Mouse (Mus musculus) forebrain, postnatal 0 days (tissue): ENCODE data around the gene Gm9803. TPM values are rescaled to one million over a fixed set of nuclear protein-coding genes. Genes with fewer than 3 reads are reported as not detected.

Experiments used
- ATAC-seq: fragments of 200-750 bp; cut with Nextera tagmentation; 2 replicates; pipeline ENCODE4 v1.8.0; 2017; ENCODE audit warnings: mild to moderate bottlenecking, moderate library complexity
- DNase-seq: peaks from one replicate; pipeline ENCODE4 v3.0.0-alpha.2; 2015
- H3K27ac ChIP-seq: fragments of 300-500 bp; sonication (generic); 2 replicates; pipeline ENCODE4 v1.5.1; 2014; ENCODE audit warnings: low read depth, mild to moderate bottlenecking, antibody characterized with exemption, low read length, moderate library complexity, mixed read lengths
- H3K27me3 ChIP-seq: fragments of 300-500 bp; sonication (generic); 2 replicates; pipeline ENCODE4 v1.6.1; 2014; ENCODE audit warnings: mild to moderate bottlenecking, low read length, mixed read lengths; ENCODE audit not compliant: insufficient read depth
- H3K36me3 ChIP-seq: fragments of 300-500 bp; sonication (generic); 2 replicates; pipeline ENCODE4 v1.6.1; 2014; ENCODE audit warnings: mild to moderate bottlenecking, moderate library complexity; ENCODE audit not compliant: insufficient read depth
- H3K4me1 ChIP-seq: fragments of 300-500 bp; sonication (generic); 2 replicates; pipeline ENCODE4 v1.6.1; 2014; ENCODE audit warnings: antibody characterized with exemption; ENCODE audit not compliant: insufficient read depth
- H3K4me2 ChIP-seq: fragments of 300-500 bp; sonication (generic); 2 replicates; pipeline ENCODE4 v1.6.1; 2014; ENCODE audit warnings: low read depth, mild to moderate bottlenecking, moderate library complexity
- H3K4me3 ChIP-seq: fragments of 300-500 bp; sonication (generic); 2 replicates; pipeline ENCODE4 v1.5.1; 2014; ENCODE audit warnings: low read depth, low read length, mixed read lengths
- H3K9ac ChIP-seq: fragments of 300-500 bp; sonication (generic); 2 replicates; pipeline ENCODE4 v1.6.1; 2014; ENCODE audit warnings: mild to moderate bottlenecking
- H3K9me3 ChIP-seq: fragments of 300-500 bp; sonication (generic); 2 replicates; pipeline ENCODE4 v1.6.1; 2016; ENCODE audit warnings: low read length
- CTCF ChIP-seq: sonication (generic); IDR thresholded peaks from 2 replicates; pipeline ENCODE4 v1.5.1; 2016; ENCODE audit warnings: antibody characterized with exemption, control low read depth, low read depth
- WGBS: fragments of 180-500 bp; shearing (Covaris S2); extraction: QIAGEN DNeasy Blood & Tissue Kit; methylation state at CpG from one replicate; pipeline ENCODE4 v1.1.7; 2014; 5-methylcytosine and 5-hydroxymethylcytosine counted together
- polyA plus RNA-seq: library from polyadenylated mRNA; unstranded; fragments of >200 nt; fragmentation: Nextera tagmentation; extraction: Ambion mirVana; gene quantifications from 2 replicates; pipeline ENCODE4 v1.2.1, GENCODE M21; 2015
- total RNA-seq: library from RNA; depleted of rRNA; stranded (reverse); fragments of >200 nt; gene quantifications from 2 replicates; pipeline ENCODE4 v1.2.3, GENCODE M21; 2014

Gm9803 gene
- total and polyA plus RNA-seq, 2 experiments from 2014 or later: 16.4 to 39.4 TPM

DNA sequence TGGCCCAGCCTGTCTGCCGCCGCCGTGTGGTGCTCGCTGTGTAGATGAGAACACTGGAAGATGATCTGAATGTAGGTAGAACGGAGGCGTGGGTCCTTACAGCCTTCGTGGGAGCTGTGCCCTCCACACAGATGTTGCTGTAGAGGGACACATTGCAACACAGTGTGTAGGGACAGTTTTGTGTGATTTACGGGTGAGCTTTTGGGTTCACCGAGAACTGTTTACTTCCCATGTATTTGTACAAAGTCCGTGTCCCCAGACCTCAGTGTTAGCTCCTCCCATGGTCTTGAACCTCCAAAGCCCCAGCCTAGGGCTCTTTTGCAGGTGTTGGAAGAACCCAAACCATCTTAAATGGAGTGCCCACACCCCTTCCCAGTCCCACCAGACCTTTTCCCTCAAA is 10.9 kb upstream of the Gm9803 start:
- WGBS: 95% methylated on average over 10 of the region's 10 CpGs
- peaks cover 39% of the 10 kb centered on the region for H3K36me3 ChIP-seq
- H3K4me2 ChIP-seq: no peak overlapping the region
- no peak for TF ChIP-seq CTCF
- H3K4me3 ChIP-seq: no peak overlapping the region
- H3K4me1 ChIP-seq: peaks cover 4% of the 10 kb centered on the region; the same call in 1 of the 2 replicates
- ATAC-seq (no peak), DNase-seq (no peak)
- no peak overlapping the region for H3K27ac ChIP-seq
- no peaks in the 10 kb centered on the region for H3K9me3 ChIP-seq
- no peaks in the 10 kb centered on the region for H3K27me3 ChIP-seq
- H3K9ac ChIP-seq: no peak overlapping the region

DNA sequence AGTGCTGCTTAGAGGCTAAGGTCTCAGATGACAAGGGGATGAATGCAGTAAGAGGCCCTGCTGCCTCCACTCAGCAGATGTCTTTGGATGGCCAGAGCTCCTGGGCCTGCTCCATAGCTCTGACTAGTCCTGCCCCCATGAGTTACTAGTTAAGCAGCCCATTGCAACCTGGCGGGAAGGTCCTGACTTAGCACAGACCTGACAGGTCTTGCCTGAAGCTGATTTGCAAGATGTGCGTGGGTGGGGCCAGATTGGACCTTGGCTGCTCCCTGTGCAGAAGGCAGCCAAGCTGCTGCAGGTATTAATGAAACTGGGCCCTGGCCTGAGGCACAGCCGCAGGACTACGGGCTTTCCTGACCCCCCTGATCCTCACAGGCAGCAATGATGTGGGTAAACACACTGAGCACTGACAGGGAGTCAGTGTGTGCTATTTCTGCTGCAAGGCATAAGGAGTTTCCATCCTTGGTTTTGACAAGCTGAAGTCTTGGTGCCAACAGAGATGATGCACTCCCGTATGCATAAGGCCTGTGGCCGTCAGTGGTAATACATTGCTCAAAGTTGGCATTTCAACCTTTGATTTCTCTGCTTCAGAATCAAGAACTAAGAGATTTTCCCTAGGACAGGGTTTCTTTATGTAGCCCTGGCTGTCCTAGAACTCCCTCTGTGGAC is 6.8 kb upstream of the Gm9803 start:
- Histone ChIP-seq H3K9me3 (no peaks in the 10 kb centered on the region), H3K36me3 (peaks cover 14% of the 10 kb centered on the region), H3K4me2 (no peak overlapping the region), H3K9ac (no peak overlapping the region), H3K27me3 (no peaks in the 10 kb centered on the region), H3K4me3 (no peak overlapping the region), H3K27ac (no peak overlapping the region), H3K4me1 (peaks cover 4% of the 10 kb centered on the region; the same call in 1 of the 2 replicates)
- DNase-seq: peak; percentile 12
- ATAC-seq: peak; percentile 74
- WGBS: 66% methylated on average over 6 of the region's 6 CpGs
- TF ChIP-seq CTCF: no peak

DNA sequence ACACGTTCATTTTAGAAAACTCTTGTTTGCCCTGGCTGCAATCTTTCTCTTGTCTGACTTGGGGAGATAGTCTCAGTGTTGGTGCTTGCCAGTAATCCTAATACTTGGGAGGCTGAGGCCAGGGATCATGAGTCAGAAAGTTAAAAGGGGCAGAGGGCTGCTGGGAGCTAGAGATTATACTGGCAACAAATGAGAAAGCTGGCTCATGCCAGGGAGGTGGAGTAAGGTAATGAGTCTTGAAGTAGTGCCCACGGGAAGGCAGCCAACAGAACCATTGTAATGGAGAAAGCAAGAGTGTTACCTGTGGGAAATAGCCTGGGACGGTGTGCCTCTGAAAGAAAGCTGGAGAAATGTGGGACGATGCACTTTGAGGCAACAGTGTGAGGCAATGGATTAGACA is 6.0 kb upstream of the Gm9803 start:
- Histone ChIP-seq H3K27me3 (no peaks in the 10 kb centered on the region), H3K9ac (no peak overlapping the region), H3K4me1 (peaks cover 4% of the 10 kb centered on the region; the same call in 1 of the 2 replicates), H3K27ac (no peak overlapping the region), H3K36me3 (peaks cover 12% of the 10 kb centered on the region; the same call in 1 of the 2 replicates), H3K9me3 (no peaks in the 10 kb centered on the region), H3K4me3 (no peak overlapping the region), H3K4me2 (no peak overlapping the region)
- TF ChIP-seq CTCF: no peak
- DNase-seq: no peak
- no peak for ATAC-seq
- WGBS: 44% methylated on average over 4 of the region's 4 CpGs

DNA sequence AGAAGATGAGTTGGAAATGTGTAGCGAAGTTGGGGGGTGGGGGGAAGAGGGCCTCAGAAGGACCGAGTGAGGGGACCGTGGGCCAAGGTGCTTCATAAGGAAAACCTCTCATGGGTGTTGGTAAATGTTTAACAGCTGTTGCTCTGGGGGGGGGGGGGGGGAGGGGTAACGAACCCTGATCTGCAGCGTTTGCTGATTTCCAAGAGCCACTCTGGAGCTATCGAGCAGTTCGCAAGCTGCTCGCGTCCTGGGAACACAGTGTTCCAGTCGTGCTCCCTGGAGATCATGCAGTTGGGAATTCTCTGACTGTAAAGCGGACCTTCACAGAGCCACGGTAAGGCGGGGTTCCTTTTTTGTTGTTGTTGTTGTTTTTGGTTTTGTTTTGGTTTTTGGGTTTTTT is 5.5 kb upstream of the Gm9803 start:
- no peak overlapping the region for H3K9ac ChIP-seq
- ATAC-seq: no peak
- peaks cover 4% of the 10 kb centered on the region; the same call in 1 of the 2 replicates for H3K4me1 ChIP-seq
- H3K27ac ChIP-seq: no peak overlapping the region
- peaks cover 9% of the 10 kb centered on the region; the same call in 1 of the 2 replicates for H3K36me3 ChIP-seq
- WGBS: 82% methylated on average over 12 of the region's 13 CpGs
- no peak for DNase-seq
- H3K4me2 ChIP-seq: no peak overlapping the region
- H3K9me3 ChIP-seq: no peaks in the 10 kb centered on the region
- no peak for TF ChIP-seq CTCF
- H3K27me3 ChIP-seq: no peaks in the 10 kb centered on the region
- no peak overlapping the region for H3K4me3 ChIP-seq

DNA sequence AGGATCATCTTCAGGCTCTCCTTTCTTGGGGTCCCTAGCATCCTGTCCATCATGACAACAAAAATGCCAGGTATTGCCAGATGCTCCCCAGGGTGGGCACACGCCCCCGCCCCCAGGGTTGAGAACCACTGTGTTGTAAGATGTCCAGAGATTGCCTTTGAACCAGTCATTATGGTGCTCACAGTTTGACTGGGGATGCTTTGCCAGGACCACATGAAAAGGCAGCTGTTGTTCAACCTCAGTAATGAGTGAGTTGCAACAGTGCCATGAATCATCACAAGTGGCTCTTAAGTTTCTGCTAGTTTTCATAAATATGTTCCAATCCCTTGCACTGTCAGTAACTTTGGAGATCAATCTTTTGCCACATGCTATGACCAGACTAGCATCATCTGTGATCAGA is 3.9 kb upstream of the Gm9803 start:
- Histone ChIP-seq H3K27ac (no peak overlapping the region), H3K9me3 (no peaks in the 10 kb centered on the region), H3K36me3 (peaks cover 3% of the 10 kb centered on the region; the same call in 1 of the 2 replicates), H3K4me1 (peaks cover 4% of the 10 kb centered on the region; the same call in 1 of the 2 replicates), H3K27me3 (no peaks in the 10 kb centered on the region), H3K9ac (no peak overlapping the region), H3K4me2 (no peak overlapping the region), H3K4me3 (no peak overlapping the region)
- no peak for TF ChIP-seq CTCF
- ATAC-seq (no peak), DNase-seq (no peak)
- WGBS: 92% methylated on average over 2 of the region's 2 CpGs

DNA sequence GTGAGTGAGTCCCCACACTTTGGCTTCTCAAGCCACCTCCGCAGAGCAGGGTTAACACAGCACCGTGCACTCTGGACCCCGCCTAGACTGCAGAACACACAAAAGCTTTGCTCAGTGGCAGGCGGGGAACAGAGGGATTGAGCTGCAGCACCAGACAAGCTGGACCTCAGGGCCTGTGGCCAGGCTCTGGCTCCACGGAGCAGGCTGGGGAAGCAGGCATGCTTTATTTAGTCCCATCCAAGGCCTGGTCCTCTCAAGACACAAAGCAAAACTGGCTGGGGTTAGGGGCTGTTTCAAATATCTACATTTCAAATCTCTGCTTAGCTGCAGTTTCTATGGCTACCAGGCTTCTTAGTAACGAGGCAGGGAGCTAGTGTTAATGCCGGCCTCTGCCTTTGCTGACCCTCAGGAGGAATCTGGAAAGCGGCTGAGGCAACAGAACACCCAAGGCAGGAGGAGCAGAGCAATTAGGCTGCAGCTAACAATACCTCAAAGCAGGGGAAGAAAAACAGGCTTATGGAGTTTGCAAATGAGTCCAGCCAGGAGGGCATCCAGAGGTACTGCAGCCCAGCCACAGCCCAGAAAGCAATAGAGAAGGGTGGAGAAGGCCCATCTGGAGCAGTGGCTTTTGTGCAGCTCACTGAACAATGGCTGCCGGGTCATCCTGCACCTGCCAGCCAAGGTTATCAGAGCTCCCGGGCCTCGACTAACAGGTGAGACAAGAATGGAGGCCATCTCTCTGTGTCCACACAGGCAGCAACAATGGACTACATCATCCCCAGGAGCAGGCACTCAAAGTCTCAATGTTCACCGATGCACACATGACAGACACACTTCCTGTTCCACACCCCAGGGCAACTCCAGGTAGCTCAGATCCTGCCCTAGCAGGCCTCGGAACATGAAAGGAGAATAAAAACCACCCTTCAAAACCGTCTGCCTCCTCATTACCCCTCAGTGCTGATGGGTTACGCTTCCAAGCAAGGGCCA is 3.7 kb downstream of the Gm9803 start:
- ATAC-seq: peak; percentile 82

More for the DNA sequence above, 3.7 kb downstream of the Gm9803 start:
- no peak overlapping the region for H3K4me3 ChIP-seq
- H3K4me2 ChIP-seq: no peak overlapping the region
- peak; percentile 59 for DNase-seq
- no peaks in the 10 kb centered on the region for H3K9me3 ChIP-seq
- no peaks in the 10 kb centered on the region for H3K27me3 ChIP-seq
- peak overlapping the region; percentile 37 for H3K9ac ChIP-seq
- peaks cover 42% of the 10 kb centered on the region for H3K36me3 ChIP-seq
- TF ChIP-seq CTCF: no peak; the same call in 1 of the 2 replicates
- WGBS: 19% methylated on average over 15 of the region's 15 CpGs
- H3K27ac ChIP-seq: peak overlapping the region; percentile 64
- peaks cover 10% of the 10 kb centered on the region; the same call in 1 of the 2 replicates for H3K4me1 ChIP-seq
